Mouse (Mus musculus) adrenal gland, postnatal 10 days (tissue): ENCODE data around the gene Ptpre. TPM values are rescaled to one million over a fixed set of nuclear protein-coding genes. Genes with fewer than 3 reads are reported as not detected.
"Not testable (repeated sequence)": the region's sequence is repeated elsewhere in the genome, so short reads cannot be mapped to it uniquely, and the experiment has no call there.

Experiments
- DNase-seq: peaks from one replicate; pipeline ENCODE4 v3.0.0; 2021; ENCODE audit warnings: mixed read lengths
- total RNA-seq, 2 experiments: library from RNA; stranded (reverse); gene quantifications; 2 replicates each; pipeline ENCODE4 v1.2.3; 2021

The Ptpre gene
- total RNA-seq, 2 experiments from 2014 or later, result 4.1 to 8.0 TPM

GRCm38 (mm10) chr7:135694796-135695195 is 157.5 kb downstream of the Ptpre start:
- DNase-seq, result no peak

GRCm38 (mm10) chr7:135696127-135696526 is 158.8 kb downstream of the Ptpre start:
- DNase-seq, result no peak

- not testable (repeated sequence) for DNase-seq
Observed at GRCm38 (mm10) chr7:135697021-135697740, 159.9 kb downstream of the Ptpre start.

- DNase-seq, result no peak
Observed at GRCm38 (mm10) chr7:135698362-135698761, 161.1 kb downstream of the Ptpre start.

- not testable (repeated sequence) for DNase-seq
Observed at GRCm38 (mm10) chr7:135699351-135699750, 162.1 kb downstream of the Ptpre start.

- DNase-seq, result no peak
Observed at GRCm38 (mm10) chr7:135703600-135704148, 166.4 kb downstream of the Ptpre start.

GRCm38 (mm10) chr7:135704251-135704650 is 167.0 kb downstream of the Ptpre start:
- DNase-seq, result no peak

- no peak for DNase-seq
Observed at GRCm38 (mm10) chr7:135705083-135705482, 167.8 kb downstream of the Ptpre start.

GRCm38 (mm10) chr7:135705753-135706152 is 168.5 kb downstream of the Ptpre start:
- no peak for DNase-seq

- DNase-seq, result no peak
Observed at GRCm38 (mm10) chr7:135710702-135711101, 173.4 kb downstream of the Ptpre start.

- no peak for DNase-seq
Observed at GRCm38 (mm10) chr7:135712534-135712933, 175.3 kb downstream of the Ptpre start.

GRCm38 (mm10) chr7:135713326-135713725 is 176.0 kb downstream of the Ptpre start:
- DNase-seq, result no peak

GRCm38 (mm10) chr7:135715166-135715565 is 177.9 kb downstream of the Ptpre start:
- no peak for DNase-seq

- peak; percentile 51 for DNase-seq
Observed at GRCm38 (mm10) chr7:135715642-135716444, 178.6 kb downstream of the Ptpre start, which contains the start of gene Mki67. TSS of gene Mki67 (minus strand) at chr7:135716361.

- DNase-seq, result peak; percentile 93
Observed at GRCm38 (mm10) chr7:135716445-135716877, 179.2 kb downstream of the Ptpre start.

- DNase-seq, result no peak
Observed at GRCm38 (mm10) chr7:135716968-135717557, 179.8 kb downstream of the Ptpre start.

GRCm38 (mm10) chr7:135721436-135721992 is 184.2 kb downstream of the Ptpre start:
- DNase-seq, result no peak

- no peak for DNase-seq
Observed at GRCm38 (mm10) chr7:135722011-135722838, 184.9 kb downstream of the Ptpre start.

GRCm38 (mm10) chr7:135723672-135724341 is 186.5 kb downstream of the Ptpre start:
- DNase-seq, result no peak

GRCm38 (mm10) chr7:135726707-135727106 is 189.4 kb downstream of the Ptpre start:
- no peak for DNase-seq

GRCm38 (mm10) chr7:135728038-135728437 is 190.8 kb downstream of the Ptpre start:
- no peak for DNase-seq
